Mouse (Mus musculus) MEL (cell line): ENCODE measurements around the gene Sptbn4. TPM values are rescaled to one million over a fixed set of nuclear protein-coding genes. Genes with fewer than 3 reads are reported as not detected.
A peak's percentile ranks its signal among the peaks of the same experiment; 100 is the strongest.

ENCODE experiments used
- DNase-seq: peaks from one replicate; pipeline ENCODE4 v3.0.0; 2011; ENCODE audit warnings: low read depth, low spot score
- H3K27ac ChIP-seq: 2 replicates; pipeline ENCODE4 v1.5.1; 2012; ENCODE audit warnings: low read depth, mild to moderate bottlenecking, control low read depth, low read length, moderate library complexity; ENCODE audit not compliant: control insufficient read depth
- H3K27me3 ChIP-seq, 2 experiments: fragments of 150-350 bp in 1 of 2; sonication (generic) in 1 of 2; 2 replicates each; pipeline ENCODE4 v1.6.1; 2012; ENCODE audit warnings: low read length in 2 of 2, mild to moderate bottlenecking in 2 of 2, improper control_type of control experiment in 1 of 2, moderate library complexity in 1 of 2; ENCODE audit not compliant: insufficient read depth in 2 of 2, control insufficient read depth in 1 of 2
- H3K36me3 ChIP-seq, 2 experiments: 2 replicates each; pipeline ENCODE4 v1.6.1; 2012 to 2014; ENCODE audit warnings: low read length in 2 of 2, improper control_type of control experiment in 1 of 2, inconsistent platforms in 1 of 2, mild to moderate bottlenecking in 1 of 2; ENCODE audit not compliant: insufficient read depth in 2 of 2, control insufficient read depth in 1 of 2
- H3K4me1 ChIP-seq, 2 experiments: fragments of 150-350 bp in 1 of 2; sonication (generic) in 1 of 2; 2 replicates each; pipeline ENCODE4 v1.6.1; 2012; ENCODE audit warnings: low read length in 2 of 2, improper control_type of control experiment in 1 of 2, mild to moderate bottlenecking in 1 of 2; ENCODE audit not compliant: insufficient read depth in 2 of 2, control insufficient read depth in 1 of 2
- H3K4me3 ChIP-seq, 2 experiments: fragments of 150-350 bp in 1 of 2; sonication (generic) in 1 of 2; 2 replicates each; pipeline ENCODE4 v1.5.1; 2012; ENCODE audit warnings: low read depth in 2 of 2, low read length in 2 of 2, mild to moderate bottlenecking in 2 of 2, moderate library complexity in 2 of 2, control low read depth in 1 of 2, improper control_type of control experiment in 1 of 2; ENCODE audit not compliant: control insufficient read depth in 1 of 2, insufficient read depth in 1 of 2
- H3K79me2 ChIP-seq: 2 replicates; pipeline ENCODE4 v1.6.1; 2012; ENCODE audit warnings: mild to moderate bottlenecking, low read length, moderate library complexity; ENCODE audit not compliant: control insufficient read depth, poor library complexity, insufficient read depth
- H3K9ac ChIP-seq: 2 replicates; pipeline ENCODE4 v1.6.1; 2012; ENCODE audit warnings: low read depth, mild to moderate bottlenecking, control low read depth, low read length, moderate library complexity; ENCODE audit not compliant: control insufficient read depth, poor library complexity, severe bottlenecking
- H3K9me3 ChIP-seq: fragments of 150-350 bp; sonication (generic); replicated peaks from 2 replicates; pipeline ENCODE4 v1.6.1; 2012; ENCODE audit warnings: mild to moderate bottlenecking, low read length, improper control_type of control experiment, moderate library complexity; ENCODE audit not compliant: insufficient read depth
- CHD2 ChIP-seq: IDR thresholded peaks from 2 replicates; pipeline ENCODE4 v1.6.1; 2011; ENCODE audit warnings: low read length, improper control_type of control experiment
- ELF1 ChIP-seq: IDR thresholded peaks from 2 replicates; pipeline ENCODE4 v1.6.1; 2014; ENCODE audit warnings: low read depth, mild to moderate bottlenecking, inconsistent platforms, low read length, improper control_type of control experiment, moderate library complexity
- HCFC1 ChIP-seq: IDR thresholded peaks from 2 replicates; pipeline ENCODE4 v1.6.1; 2012; ENCODE audit warnings: low read depth, mild to moderate bottlenecking, inconsistent platforms, low read length, improper control_type of control experiment, moderate library complexity
- MAFK ChIP-seq: IDR thresholded peaks from 2 replicates; pipeline ENCODE4 v1.6.1; 2011; ENCODE audit warnings: low read depth, mild to moderate bottlenecking, low read length, improper control_type of control experiment, borderline replicate concordance
- MEF2A ChIP-seq: IDR thresholded peaks from 2 replicates; pipeline ENCODE4 v1.6.1; 2014; ENCODE audit warnings: low read depth, mild to moderate bottlenecking, inconsistent platforms, low read length, improper control_type of control experiment; ENCODE audit not compliant: poor library complexity, insufficient replicate concordance, severe bottlenecking; ENCODE audit errors: extremely low read depth
- MXI1 ChIP-seq: IDR thresholded peaks from 2 replicates; pipeline ENCODE4 v1.6.1; 2011; ENCODE audit warnings: mild to moderate bottlenecking, low read depth, low read length, improper control_type of control experiment
- POLR2A ChIP-seq, 2 experiments: IDR thresholded peaks; 2 replicates each; pipeline ENCODE4 v1.6.1; 2011 to 2012; ENCODE audit warnings: low read length in 2 of 2, mild to moderate bottlenecking in 2 of 2, control low read depth in 1 of 2, improper control_type of control experiment in 1 of 2, low read depth in 1 of 2, moderate library complexity in 1 of 2; ENCODE audit not compliant: control insufficient read depth in 1 of 2, insufficient read depth in 1 of 2, poor library complexity in 1 of 2
- POLR2AphosphoS5 ChIP-seq: IDR thresholded peaks from 2 replicates; pipeline ENCODE4 v1.6.1; 2012; ENCODE audit warnings: low read depth, borderline replicate concordance, mild to moderate bottlenecking, inconsistent platforms, low read length, moderate library complexity, mixed read lengths
- RAD21 ChIP-seq: IDR thresholded peaks from 2 replicates; pipeline ENCODE4 v1.6.1; 2011; ENCODE audit warnings: mild to moderate bottlenecking, low read depth, low read length, improper control_type of control experiment
- RCOR1 ChIP-seq: IDR thresholded peaks from 2 replicates; pipeline ENCODE4 v1.6.1; 2012; ENCODE audit warnings: low read depth, mild to moderate bottlenecking, inconsistent platforms, low read length, improper control_type of control experiment
- TAL1 ChIP-seq: IDR thresholded peaks from 2 replicates; pipeline ENCODE4 v1.6.1; 2012; ENCODE audit warnings: mild to moderate bottlenecking, inconsistent platforms, low read length, moderate library complexity, mixed read lengths
- TCF12 ChIP-seq: IDR thresholded peaks from 2 replicates; pipeline ENCODE4 v1.6.1; 2014; ENCODE audit warnings: low read depth, mild to moderate bottlenecking, inconsistent platforms, low read length, improper control_type of control experiment, moderate library complexity
- USF1 ChIP-seq: IDR thresholded peaks from 2 replicates; pipeline ENCODE4 v1.6.1; 2014; ENCODE audit warnings: low read depth, mild to moderate bottlenecking, inconsistent platforms, low read length, improper control_type of control experiment, moderate library complexity
- ZC3H11A ChIP-seq: IDR thresholded peaks from 2 replicates; pipeline ENCODE4 v1.6.1; 2012; ENCODE audit warnings: low read depth, mild to moderate bottlenecking, inconsistent platforms, low read length, improper control_type of control experiment
- ZNF384 ChIP-seq: IDR thresholded peaks from 2 replicates; pipeline ENCODE4 v1.6.1; 2012; ENCODE audit warnings: low read depth, mild to moderate bottlenecking, inconsistent platforms, low read length, improper control_type of control experiment
- polyA plus RNA-seq, 2 experiments: library from polyadenylated mRNA; stranded (reverse) in 1 of 2; unstranded in 1 of 2; fragments of >175 nt in 1 of 2; fragments of >200 nt in 1 of 2; gene quantifications; 2 replicates each; pipeline versions ENCODE4 v1.2.1 to v1.2.4; 2012; ENCODE audit warnings: low replicate concordance in 2 of 2, low read depth in 1 of 2; ENCODE audit not compliant: insufficient read length in 2 of 2, insufficient read depth in 1 of 2, missing spikeins in 1 of 2
- total RNA-seq: library from RNA; depleted of rRNA; stranded (reverse); fragments of 300-350 nt; gene quantifications from 2 replicates; pipeline ENCODE4 v1.2.3, GENCODE M21; 2012

The Sptbn4 gene
- total and polyA plus RNA-seq, 3 experiments, result 0.19 to 0.68 TPM; not detected in 1

GRCm38 (mm10) chr7:27339114-27339513 is 108.4 kb downstream of the Sptbn4 start:
- H3K79me2 ChIP-seq, result no peaks in the 10 kb centered on the region
- peaks cover 0 to 3% of the 10 kb centered on the region in 2 experiments; a peak in 2 of 4 replicates for H3K36me3 ChIP-seq
- no peak for DNase-seq
- no peaks in the 10 kb centered on the region for H3K9me3 ChIP-seq
- H3K4me1 ChIP-seq, result peaks cover 0 to 17% of the 10 kb centered on the region in 2 experiments; a peak in 2 of 4 replicates
- no peaks in the 10 kb centered on the region; a peak in 1 of 4 replicates for H3K27me3 ChIP-seq
- H3K27ac ChIP-seq, result no peak overlapping the region
- no peak overlapping the region for H3K4me3 ChIP-seq
- H3K9ac ChIP-seq, result no peak overlapping the region
- TF ChIP-seq POLR2A (IDR thresholded peaks at IDR 0.05; ENCODE audit: control insufficient read depth in 1 of 2, insufficient read depth in 1 of 2, low read depth in 1 of 2, low read length in 2 of 2, poor library complexity in 1 of 2) (no peak), TAL1 (no peak), ZNF384 (no peak), RCOR1 (no peak), HCFC1 (no peak), MXI1 (no peak), RAD21 (no peak)

- Histone ChIP-seq H3K79me2 (peaks cover 7% of the 10 kb centered on the region; the same call in 1 of the 2 replicates), H3K27ac (no peak within 1 kb of the TSS), H3K27me3 (no peaks in the 10 kb centered on the region; a peak in 1 of 4 replicates), H3K9me3 (no peaks in the 10 kb centered on the region), H3K4me3 (peak within 1 kb of the TSS in 1 of 2 experiments; percentile 15; a peak in 1 of 4 replicates), H3K4me1 (peaks cover 0 to 13% of the 10 kb centered on the region in 2 experiments; a peak in 2 of 4 replicates), H3K36me3 (peaks cover 0 to 2% of the 10 kb centered on the region in 2 experiments; a peak in 2 of 4 replicates), H3K9ac (peak within 1 kb of the TSS; percentile 19)
- DNase-seq, result peak; percentile 65
- no peak for TF ChIP-seq MAFK
- no peak for TF ChIP-seq HCFC1
- no peak for TF ChIP-seq POLR2AphosphoS5
- no peak for TF ChIP-seq MEF2A
- no peak for TF ChIP-seq TCF12
- no peak for TF ChIP-seq ELF1
- TF ChIP-seq USF1, result no peak
- TF ChIP-seq CHD2, result no peak
- no peak for TF ChIP-seq RAD21
- TF ChIP-seq ZC3H11A, result no peak
These were observed 110.2 kb downstream of the Sptbn4 start, which contains the start of gene Ltbp4 for GRCm38 (mm10) chr7:27337175-27337853. TSS of gene Ltbp4 (minus strand) at chr7:27337692.
